Mouse (Mus musculus) stomach, embryonic 14.5 days (tissue): Measurements from ENCODE around the gene Dnah14. TPM values are rescaled to one million over a fixed set of nuclear protein-coding genes. Genes with fewer than 3 reads are reported as not detected.

ENCODE experiments used
- ATAC-seq: fragments of 200-750 bp; cut with Nextera tagmentation; 2 replicates; pipeline ENCODE4 v1.8.0; 2017; ENCODE audit warnings: low read depth, moderate TSS enrichment; ENCODE audit not compliant: insufficient number of reproducible peaks, insufficient read depth, low FRiP score
- H3K27ac ChIP-seq: fragments of 300-500 bp; sonication (generic); 2 replicates; pipeline ENCODE4 v1.5.1; 2014; ENCODE audit warnings: mild to moderate bottlenecking, low read length, moderate library complexity, mixed read lengths
- H3K27me3 ChIP-seq: fragments of 300-500 bp; sonication (generic); 2 replicates; pipeline ENCODE4 v1.6.1; 2014; ENCODE audit warnings: low read length, control low read depth, mixed read lengths; ENCODE audit not compliant: control insufficient read depth, insufficient read depth
- H3K36me3 ChIP-seq: fragments of 300-500 bp; sonication (generic); 2 replicates; pipeline ENCODE4 v1.6.1; 2014; ENCODE audit warnings: mild to moderate bottlenecking, control low read depth, low read length, moderate library complexity, mixed read lengths; ENCODE audit not compliant: control insufficient read depth, insufficient read depth
- H3K4me1 ChIP-seq: fragments of 300-500 bp; sonication (generic); 2 replicates; pipeline ENCODE4 v1.6.1; 2014; ENCODE audit warnings: low read length, control low read depth, mixed read lengths; ENCODE audit not compliant: control insufficient read depth, insufficient read depth
- H3K4me2 ChIP-seq: fragments of 300-500 bp; sonication (generic); replicated peaks from 2 replicates; pipeline ENCODE4 v1.6.1; 2014; ENCODE audit warnings: low read depth, low read length, control low read depth
- H3K4me3 ChIP-seq: fragments of 300-500 bp; sonication (generic); 2 replicates; pipeline ENCODE4 v1.5.1; 2014; ENCODE audit warnings: low read depth, low read length, control low read depth
- H3K9ac ChIP-seq: fragments of 300-500 bp; sonication (generic); replicated peaks from 2 replicates; pipeline ENCODE4 v1.6.1; 2014; ENCODE audit warnings: low read depth, mild to moderate bottlenecking, control low read depth, low read length, moderate library complexity, mixed read lengths
- H3K9me3 ChIP-seq: fragments of 300-500 bp; sonication (generic); 2 replicates; pipeline ENCODE4 v1.6.1; 2016; ENCODE audit warnings: low read depth, low read length, control low read depth; ENCODE audit not compliant: control insufficient read depth
- WGBS: fragments of 180-500 bp; shearing (Covaris S2); extraction: QIAGEN DNeasy Blood & Tissue Kit; methylation state at CpG from one replicate; pipeline ENCODE4 v1.1.7; 2014; 5-methylcytosine and 5-hydroxymethylcytosine counted together
- polyA plus RNA-seq: library from polyadenylated mRNA; unstranded; fragments of >200 nt; fragmentation: Nextera tagmentation; extraction: Ambion mirVana; gene quantifications from 2 replicates; pipeline ENCODE4 v1.2.1, GENCODE M21; 2014

Gene Dnah14
- 2.0 and 2.2 TPM in 2 replicates for polyA plus RNA-seq

GRCm38 (mm10) chr1:181576322-181576721, at the start of gene Dnah14:
Gene Dnah14 (plus strand): TSS chr1:181576559.
- 62% methylated on average over 12 of the region's 12 CpGs for WGBS

GRCm38 (mm10) chr1:181529368-181529767, 47.0 kb upstream of the Dnah14 start:
- Histone ChIP-seq H3K9ac (no peak overlapping the region), H3K36me3 (no peaks in the 10 kb centered on the region), H3K27me3 (no peaks in the 10 kb centered on the region), H3K4me3 (no peak overlapping the region), H3K9me3 (no peaks in the 10 kb centered on the region), H3K4me2 (no peak overlapping the region), H3K4me1 (0 out of 2 replicates have a peak, but pooled peaks cover 4% of the 10 kb centered on the region), H3K27ac (no peak overlapping the region)
- 44% methylated on average over 4 of the region's 4 CpGs for WGBS
- 0 out of 2 replicates have a peak, but pooled peaks have one; percentile 53 for ATAC-seq

More at GRCm38 (mm10) chr1:181576322-181576721, at the start of gene Dnah14:
- Histone ChIP-seq H3K36me3 (no peaks in the 10 kb centered on the region), H3K4me3 (no peak within 1 kb of the TSS), H3K27ac (no peak within 1 kb of the TSS), H3K4me2 (no peak within 1 kb of the TSS), H3K4me1 (no peaks in the 10 kb centered on the region), H3K9ac (no peak within 1 kb of the TSS), H3K27me3 (no peaks in the 10 kb centered on the region), H3K9me3 (no peaks in the 10 kb centered on the region)
- ATAC-seq: no peak

- Histone ChIP-seq H3K27ac (no peak overlapping the region; the same call in 1 of the 2 replicates), H3K36me3 (no peaks in the 10 kb centered on the region), H3K4me2 (no peak overlapping the region), H3K9me3 (no peaks in the 10 kb centered on the region), H3K4me1 (peaks cover 22% of the 10 kb centered on the region; the same call in 1 of the 2 replicates), H3K9ac (no peak overlapping the region), H3K27me3 (no peaks in the 10 kb centered on the region), H3K4me3 (no peak overlapping the region)
- ATAC-seq: peak; percentile 66; the same call in 1 of the 2 replicates
- 23% methylated on average over 10 of the region's 10 CpGs for WGBS
Observed at GRCm38 (mm10) chr1:181535165-181535873, 41.0 kb upstream of the Dnah14 start.

DNA sequence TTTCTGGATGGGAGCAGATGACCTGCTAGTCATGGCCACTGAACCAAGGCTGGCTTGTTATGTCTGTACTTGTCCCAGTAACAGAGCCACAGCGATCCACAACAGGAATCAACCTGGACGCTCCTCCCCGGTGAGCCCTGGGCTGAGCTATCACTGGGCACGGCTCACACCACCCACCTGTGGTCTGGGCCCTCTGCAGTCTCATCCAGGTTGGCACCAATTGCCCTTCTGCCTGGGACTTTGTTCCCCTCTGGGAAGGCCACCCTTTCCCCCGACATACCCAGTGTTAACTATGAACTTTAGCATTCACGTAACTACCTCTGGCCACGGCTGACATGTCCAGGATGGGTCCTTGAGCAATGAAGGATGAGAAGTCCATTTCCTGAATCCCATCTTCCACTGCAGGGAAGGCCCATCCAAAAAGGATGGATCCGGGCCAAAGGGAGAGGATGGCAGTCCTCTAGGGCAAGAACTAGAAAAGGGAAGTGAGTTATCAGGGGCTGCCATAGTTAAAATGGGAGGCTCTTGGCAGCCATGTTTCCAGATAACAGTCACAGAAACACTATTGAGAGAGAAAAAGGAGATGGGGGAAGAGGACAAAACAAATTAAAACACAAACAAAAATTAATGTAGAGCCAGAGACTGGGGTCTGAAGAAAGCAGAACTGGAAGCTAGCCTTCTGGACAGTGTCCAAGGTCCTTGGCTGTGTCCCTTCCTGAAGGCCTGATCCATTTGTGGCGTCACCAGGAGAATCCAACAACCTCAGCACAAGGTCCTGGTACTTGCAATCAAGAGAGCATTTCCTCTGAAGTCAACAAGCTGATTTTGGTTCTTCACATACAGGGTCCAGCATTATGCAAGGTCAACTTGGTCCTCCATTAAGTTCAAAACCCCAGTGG, 38.5 kb upstream of the Dnah14 start:
- no peak overlapping the region for H3K4me2 ChIP-seq
- H3K36me3 ChIP-seq: no peaks in the 10 kb centered on the region
- no peak for ATAC-seq
- H3K4me1 ChIP-seq: peaks cover 26% of the 10 kb centered on the region; the same call in 1 of the 2 replicates
- no peaks in the 10 kb centered on the region for H3K27me3 ChIP-seq
- no peak overlapping the region for H3K9ac ChIP-seq
- H3K9me3 ChIP-seq: no peaks in the 10 kb centered on the region
- H3K27ac ChIP-seq: no peak overlapping the region
- WGBS: 95% methylated on average over 9 of the region's 9 CpGs
- H3K4me3 ChIP-seq: no peak overlapping the region

DNA sequence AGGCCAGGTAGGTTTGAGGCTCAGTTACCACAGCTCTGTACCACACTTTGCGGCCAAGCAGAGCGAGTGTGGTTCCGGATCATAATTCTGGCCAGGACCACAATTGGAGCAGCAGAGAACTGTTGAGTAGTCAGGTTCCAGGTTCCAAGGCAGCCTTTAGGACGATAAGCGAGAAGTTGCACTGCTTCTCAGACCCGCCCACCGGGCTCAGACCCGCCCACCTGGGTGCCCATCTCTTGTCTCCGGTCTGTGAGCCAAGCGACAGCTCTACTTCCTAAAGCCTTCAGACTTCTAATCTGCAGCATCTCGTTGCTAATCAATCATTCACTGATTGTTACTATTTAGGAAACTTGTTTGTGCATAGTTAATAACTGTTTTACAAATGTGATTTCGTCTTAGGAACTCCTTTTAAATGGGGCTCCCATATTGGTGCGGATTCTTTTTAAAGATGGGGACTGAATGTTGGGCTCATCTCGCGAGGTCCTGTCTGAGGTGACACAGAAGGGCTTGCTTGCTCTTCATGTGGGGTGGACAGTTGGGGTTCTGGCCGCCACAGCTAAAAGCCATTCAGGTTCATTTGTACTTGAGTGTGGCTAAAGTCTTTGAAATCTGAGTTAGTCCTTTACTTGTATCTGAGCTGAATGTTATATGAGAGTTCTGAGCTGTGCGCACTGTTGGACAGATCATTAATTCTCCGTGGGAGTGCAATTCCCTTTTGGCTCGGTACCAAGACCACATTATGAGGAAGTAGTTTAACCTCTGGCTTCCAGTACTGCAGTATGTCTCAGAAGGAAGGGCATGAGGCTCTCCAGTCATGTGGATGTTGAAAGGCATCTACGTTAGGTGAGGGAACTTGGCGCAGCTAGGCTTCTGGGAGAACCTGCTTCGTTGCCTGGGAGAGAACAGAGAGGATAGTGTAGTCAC, 36.3 kb upstream of the Dnah14 start:
- Histone ChIP-seq H3K27me3 (no peaks in the 10 kb centered on the region), H3K9me3 (no peaks in the 10 kb centered on the region), H3K9ac (no peak overlapping the region), H3K4me3 (no peak overlapping the region), H3K27ac (no peak overlapping the region), H3K4me1 (peaks cover 20% of the 10 kb centered on the region; the same call in 1 of the 2 replicates), H3K36me3 (no peaks in the 10 kb centered on the region), H3K4me2 (no peak overlapping the region)
- 51% methylated on average over 22 of the region's 22 CpGs for WGBS
- 0 out of 2 replicates have a peak, but pooled peaks have one; percentile 25 for ATAC-seq

DNA sequence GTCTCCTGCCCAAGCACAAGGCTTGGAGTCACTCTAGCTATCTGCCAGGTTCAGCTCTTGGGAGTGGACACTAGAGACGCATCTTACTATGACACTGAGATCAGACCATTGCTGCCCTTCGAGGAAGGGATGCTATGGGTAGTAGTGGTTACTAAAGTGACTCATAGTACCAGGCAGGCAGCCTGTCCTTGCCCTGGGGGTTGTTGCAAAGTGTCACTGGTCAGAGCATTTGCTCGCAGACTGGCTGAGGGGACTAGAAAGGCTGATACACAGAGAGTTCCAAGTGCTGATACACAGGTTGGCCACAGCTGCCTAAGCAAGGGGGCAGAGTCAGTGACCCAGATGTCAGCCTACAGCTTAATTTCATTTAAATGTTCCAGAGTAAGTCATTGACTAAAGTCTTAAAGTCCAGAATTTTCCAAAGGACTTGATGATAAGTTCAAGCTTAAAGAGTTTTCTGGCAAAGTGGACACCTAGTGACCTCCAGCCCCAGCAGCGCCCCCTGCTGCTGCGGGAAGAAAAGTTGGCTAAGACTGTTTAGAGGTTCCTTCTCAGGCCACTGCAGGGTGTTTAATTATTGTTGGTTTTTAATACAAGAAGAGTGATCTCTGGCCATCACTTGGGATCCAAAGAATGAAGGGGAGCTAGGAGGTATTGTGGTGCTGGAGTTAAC, 32.5 kb upstream of the Dnah14 start:
- 75% methylated on average over 5 of the region's 5 CpGs for WGBS
- H3K9me3 ChIP-seq: no peaks in the 10 kb centered on the region
- H3K4me1 ChIP-seq: peaks cover 8% of the 10 kb centered on the region; the same call in 1 of the 2 replicates
- no peaks in the 10 kb centered on the region for H3K36me3 ChIP-seq
- no peaks in the 10 kb centered on the region for H3K27me3 ChIP-seq
- no peak overlapping the region for H3K27ac ChIP-seq
- no peak for ATAC-seq
- H3K9ac ChIP-seq: no peak overlapping the region
- no peak overlapping the region for H3K4me3 ChIP-seq
- no peak overlapping the region for H3K4me2 ChIP-seq

DNA sequence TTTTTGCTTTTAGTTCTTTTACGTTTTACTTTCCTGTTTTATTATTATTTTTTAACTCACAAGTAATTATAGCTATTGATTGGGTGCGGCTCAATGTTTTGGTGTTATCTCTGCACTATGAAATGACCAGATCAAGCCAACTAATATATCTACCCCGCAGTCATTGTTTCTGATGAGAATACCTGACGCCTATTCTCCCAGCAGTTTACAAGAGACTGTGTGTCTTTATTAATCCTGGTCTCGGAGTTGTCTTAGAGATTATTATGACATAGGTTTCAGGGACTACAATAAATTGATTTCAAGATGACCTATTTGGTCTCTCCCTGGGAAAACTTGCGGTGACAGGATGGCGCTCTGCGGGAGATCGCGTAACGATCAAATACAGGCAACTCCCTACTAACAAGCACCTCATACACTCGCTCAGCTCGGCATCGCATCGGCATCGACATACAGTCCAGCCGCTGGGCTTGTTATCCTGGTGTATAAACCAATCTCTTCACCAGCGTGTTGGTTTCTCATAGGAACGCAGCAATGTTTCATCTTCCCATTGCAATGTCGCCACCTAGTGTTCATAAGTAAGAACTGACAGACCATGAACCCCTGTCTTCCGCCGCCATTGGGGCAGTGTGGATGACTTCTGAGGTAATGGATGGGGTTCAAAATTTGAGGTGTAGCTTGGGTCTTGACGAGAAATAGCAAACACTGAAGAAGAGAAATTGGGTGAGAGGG, 31.2 kb upstream of the Dnah14 start:
- H3K4me3 ChIP-seq: no peak overlapping the region
- WGBS: 27% methylated on average over 23 of the region's 23 CpGs
- peak overlapping the region; percentile 21; the same call in 1 of the 2 replicates for H3K4me2 ChIP-seq
- H3K27ac ChIP-seq: no peak overlapping the region
- H3K27me3 ChIP-seq: no peaks in the 10 kb centered on the region
- H3K4me1 ChIP-seq: peaks cover 4% of the 10 kb centered on the region; the same call in 1 of the 2 replicates
- no peak overlapping the region for H3K9ac ChIP-seq
- H3K9me3 ChIP-seq: no peaks in the 10 kb centered on the region
- peak; percentile 65 for ATAC-seq
- H3K36me3 ChIP-seq: no peaks in the 10 kb centered on the region
